Mouse (Mus musculus): Measurements from ENCODE around the gene Fcmr.

Gene Fcmr

DNA sequence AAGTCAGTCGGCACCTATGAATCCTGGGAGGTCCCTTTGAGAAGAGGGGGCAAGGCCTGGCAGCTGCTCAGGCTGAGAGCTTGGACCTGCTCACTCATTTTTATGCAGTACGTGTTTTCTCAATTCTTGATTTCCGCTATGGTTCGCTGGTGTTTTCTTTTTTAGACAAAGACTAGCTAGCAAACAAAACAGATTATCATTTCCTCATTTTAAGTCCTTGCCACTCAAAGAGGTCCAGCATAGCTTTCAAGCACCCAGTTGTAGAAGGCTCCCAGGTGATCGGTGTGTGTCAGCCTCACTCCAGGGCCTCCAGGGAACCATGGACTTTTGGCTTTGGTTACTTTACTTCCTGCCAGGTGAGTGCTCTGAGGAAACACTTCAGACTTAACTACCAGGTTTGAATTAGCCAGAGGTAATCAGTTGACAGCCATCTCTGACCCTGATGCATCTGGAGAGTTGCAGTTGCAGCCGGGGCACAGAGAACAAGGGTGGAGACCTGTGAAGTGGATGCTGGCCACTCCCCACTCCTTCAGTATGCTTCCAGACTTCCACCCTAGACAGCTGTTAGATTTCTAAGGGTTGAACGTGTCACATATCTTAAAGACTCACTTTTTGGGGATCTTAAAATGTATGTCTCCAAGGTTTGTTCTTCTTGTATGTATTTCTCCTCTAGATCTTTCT lies at the start of gene Fcmr:
Fcmr (plus strand) TSS at position 129 of the 681 bp plus-strand sequence.
- no peak for DNase-seq (ENCODE audit: low spot score in 2 of 2)

- DNase-seq (ENCODE audit: low spot score in 2 of 2) = no peak
Observed at GRCm38 (mm10) chr1:130819737-130820136, 45.7 kb upstream of the Fcmr start.

DNA sequence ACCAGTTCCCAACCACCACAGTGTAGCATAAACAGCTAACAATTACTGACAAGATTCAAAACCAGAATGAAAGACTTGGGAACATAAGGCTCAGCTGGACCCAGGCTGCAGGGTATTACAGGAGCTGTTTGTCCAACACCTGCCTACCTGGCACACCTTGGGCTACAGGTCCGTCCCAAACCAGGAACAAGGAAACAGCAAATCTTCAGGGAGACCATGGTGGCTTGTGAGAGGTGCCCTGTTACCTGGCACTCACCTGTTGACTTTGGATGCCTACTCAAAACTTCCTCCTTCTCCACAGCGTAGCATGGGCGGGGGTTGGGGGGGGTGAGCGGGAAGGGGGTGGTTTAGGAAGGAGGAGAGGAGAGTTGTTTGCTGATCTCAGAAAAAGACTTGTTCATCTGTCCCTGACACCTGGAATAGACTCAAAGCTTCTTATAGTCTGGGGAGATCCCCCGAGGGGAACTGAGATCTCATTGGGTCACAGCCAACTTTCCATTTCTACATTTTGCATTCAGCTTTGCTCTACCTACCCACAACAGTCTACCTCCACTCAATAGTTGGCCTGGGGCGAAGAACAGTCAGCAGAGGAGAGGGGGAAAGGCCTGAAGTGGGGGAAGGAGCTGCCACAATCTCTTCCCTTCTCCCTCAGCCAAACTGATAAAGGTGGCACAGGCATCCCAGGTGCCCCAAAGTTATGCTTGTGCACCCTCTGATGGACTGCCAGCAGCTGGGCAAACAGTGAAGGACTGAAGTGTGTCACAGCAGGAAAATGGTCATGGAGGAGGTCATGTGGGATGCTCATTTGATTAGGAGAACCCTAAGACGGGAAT lies 44.9 kb upstream of the Fcmr start:
- no peak for DNase-seq (ENCODE audit: low spot score in 2 of 2)

- no peak for DNase-seq (ENCODE audit: low spot score in 2 of 2)
Observed at GRCm38 (mm10) chr1:130821149-130821471, 44.4 kb upstream of the Fcmr start.

DNA sequence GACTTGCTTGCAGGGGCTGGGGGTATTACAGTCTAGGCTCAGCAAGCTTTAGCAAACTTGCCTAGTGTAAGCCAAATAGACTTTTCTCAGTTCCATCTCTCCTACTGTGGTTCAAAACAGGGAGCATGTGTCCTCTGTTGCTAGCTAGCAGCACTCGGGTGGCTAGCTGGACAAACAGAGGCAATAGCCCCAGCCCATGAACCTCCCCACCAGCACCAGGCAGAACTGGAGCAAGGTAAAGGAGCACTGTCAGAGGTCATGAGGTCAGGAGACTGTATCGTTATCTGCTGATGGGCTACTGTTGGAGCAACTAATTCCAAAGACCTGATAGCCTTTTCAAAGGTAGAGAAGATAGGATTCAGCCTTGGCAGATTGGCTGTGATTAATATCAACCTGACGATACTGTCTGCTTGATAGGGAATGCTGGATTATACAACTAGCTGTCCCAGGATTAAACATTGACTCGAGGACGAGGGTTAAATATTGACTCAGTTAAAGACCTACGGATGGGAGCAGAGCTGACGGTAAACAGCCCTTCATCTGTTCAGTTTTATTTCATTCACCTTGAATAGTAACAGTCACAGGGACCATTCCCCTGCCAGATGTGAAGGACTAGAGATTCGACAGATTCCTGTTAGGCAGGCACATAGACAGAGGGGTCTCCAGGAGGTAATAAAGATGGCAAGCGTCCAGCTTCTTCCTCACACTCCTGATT lies 43.4 kb upstream of the Fcmr start:
- no peak for DNase-seq (ENCODE audit: low spot score in 2 of 2)

GRCm38 (mm10) chr1:130826448-130826847 lies 39.0 kb upstream of the Fcmr start, which contains the start of gene Pigr:
TSS of gene Pigr (plus strand) at chr1:130826684.
- no peak for DNase-seq (ENCODE audit: low spot score in 2 of 2)

DNA sequence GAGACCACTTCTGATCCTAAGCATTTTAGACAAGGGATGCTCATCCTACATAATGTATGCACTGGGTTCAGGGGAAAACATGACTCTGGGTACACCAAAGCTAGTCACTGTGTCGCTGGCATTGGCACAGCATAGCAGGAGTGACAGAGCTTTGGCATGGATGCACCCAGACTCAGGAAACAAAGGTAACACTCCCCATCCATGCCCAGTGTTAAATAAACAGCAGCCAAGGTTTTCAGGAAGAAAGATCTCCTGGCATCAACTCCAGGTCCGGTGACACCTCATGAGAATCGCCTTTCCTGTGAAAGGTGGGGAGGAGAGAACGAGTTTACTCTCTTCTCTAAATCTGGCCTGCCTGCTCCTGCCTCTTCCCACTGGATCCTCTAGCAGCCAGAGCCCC lies 36.8 kb upstream of the Fcmr start:
- DNase-seq (ENCODE audit: low spot score in 2 of 2) = no peak

DNA sequence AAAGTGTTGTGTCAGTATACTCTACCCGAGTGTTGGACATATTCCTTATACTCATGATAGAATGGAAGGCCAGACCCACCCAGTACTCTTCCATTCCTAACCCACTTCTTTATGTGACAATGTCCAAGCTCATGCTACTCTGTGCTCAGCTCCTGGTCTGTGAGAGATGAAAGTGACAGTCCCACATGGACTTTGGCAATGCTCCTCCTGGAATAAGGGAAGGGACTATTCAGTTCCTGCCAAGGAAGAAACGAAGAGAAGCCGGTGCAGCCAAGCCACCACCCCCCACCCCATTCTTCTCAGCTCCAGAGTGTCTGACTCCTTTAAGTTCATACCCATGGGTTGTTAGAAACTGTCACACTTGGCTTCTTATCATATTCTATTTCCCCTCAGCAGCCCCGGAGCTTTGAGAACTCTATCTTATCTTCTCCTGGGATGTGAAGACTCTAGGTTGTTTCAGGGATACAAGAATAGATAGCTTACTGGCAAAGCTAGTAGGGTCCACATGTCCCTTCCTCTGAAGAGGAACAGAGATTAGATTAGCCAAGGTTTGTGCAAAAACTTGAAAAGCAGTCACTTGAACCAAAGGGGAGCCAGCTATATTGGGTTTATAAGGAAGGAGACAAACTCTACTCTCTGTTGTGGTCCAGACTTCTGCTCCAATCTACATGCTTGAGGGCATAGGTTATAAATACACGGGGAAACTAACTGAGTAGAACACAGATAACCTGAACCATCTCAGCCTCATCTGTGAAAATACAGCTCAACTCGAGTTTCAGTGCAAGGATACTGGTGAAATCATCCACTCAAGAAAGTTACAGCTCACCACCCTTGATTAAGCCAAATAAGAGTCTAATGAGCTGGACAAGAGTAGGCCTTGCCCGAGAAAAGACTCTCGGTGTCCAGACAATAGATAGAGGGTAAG lies 35.3 kb upstream of the Fcmr start:
- DNase-seq (ENCODE audit: low spot score in 2 of 2) = no peak

DNA sequence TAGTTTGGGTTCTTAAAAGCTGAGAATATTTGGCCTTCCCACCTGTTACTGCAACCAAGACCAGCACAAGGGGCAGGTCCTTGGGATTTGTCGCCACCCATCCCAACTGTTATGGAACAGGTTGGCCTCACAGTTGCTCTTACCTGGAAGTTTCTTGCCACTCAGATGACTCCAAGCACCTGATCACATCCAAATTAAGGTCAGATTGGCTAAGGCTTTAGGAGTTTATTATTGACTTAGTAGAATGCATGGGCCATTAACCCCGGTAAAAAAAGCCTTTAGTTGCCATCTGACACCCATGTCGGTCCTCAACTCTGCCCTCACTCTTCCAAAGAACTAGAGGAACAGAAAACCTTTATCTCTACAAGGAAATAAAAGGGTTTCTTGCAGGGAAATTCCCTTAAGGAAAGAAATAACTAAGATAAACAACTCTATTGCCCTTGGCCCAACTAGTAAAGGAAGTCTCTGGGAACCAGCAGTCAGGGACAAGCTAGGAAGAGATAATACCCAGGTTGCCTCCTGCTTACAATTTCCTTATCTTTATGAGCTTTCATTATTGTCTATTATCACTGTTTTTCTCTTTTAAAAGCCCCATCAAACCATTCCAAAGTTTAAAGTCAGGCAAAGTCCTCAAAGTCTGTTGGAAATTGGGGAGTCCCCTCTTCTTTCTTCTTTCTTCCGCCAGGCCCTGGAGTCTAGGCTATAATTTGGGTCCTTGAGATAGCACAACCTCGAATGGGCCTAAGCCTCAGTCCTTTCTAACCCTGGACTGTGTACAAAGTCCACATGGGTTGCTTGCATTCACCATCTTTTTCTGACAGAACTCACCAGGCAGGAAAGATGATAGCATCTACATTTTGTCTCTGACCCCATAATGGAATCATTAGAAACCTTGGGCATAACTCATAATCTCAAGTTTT lies 33.0 kb upstream of the Fcmr start:
- DNase-seq (ENCODE audit: low spot score in 2 of 2) = no peak

- no peak for DNase-seq (ENCODE audit: low spot score in 2 of 2)
Observed at GRCm38 (mm10) chr1:130835161-130835936, 30.1 kb upstream of the Fcmr start.

- no peak for DNase-seq (ENCODE audit: low spot score in 2 of 2)
Observed at GRCm38 (mm10) chr1:130838288-130838687, 27.2 kb upstream of the Fcmr start.

GRCm38 (mm10) chr1:130840599-130841379 lies 24.7 kb upstream of the Fcmr start:
- no peak for DNase-seq (ENCODE audit: low spot score in 2 of 2)

- no peak for DNase-seq (ENCODE audit: low spot score in 2 of 2)
Observed at GRCm38 (mm10) chr1:130841621-130842020, 23.8 kb upstream of the Fcmr start.

DNA sequence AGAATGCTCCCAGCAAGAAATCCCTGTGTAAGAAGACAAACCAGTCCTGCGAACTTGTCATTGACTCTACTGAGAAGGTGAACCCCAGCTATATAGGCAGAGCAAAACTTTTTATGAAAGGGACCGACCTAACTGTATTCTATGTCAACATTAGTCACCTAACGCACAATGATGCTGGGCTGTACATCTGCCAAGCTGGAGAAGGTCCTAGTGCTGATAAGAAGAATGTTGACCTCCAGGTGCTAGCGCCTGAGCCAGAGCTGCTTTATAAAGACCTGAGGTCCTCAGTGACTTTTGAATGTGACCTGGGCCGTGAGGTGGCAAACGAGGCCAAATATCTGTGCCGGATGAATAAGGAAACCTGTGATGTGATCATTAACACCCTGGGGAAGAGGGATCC lies 21.0 kb upstream of the Fcmr start:
- DNase-seq (ENCODE audit: low spot score in 2 of 2) = no peak

GRCm38 (mm10) chr1:130849530-130850214 lies 15.8 kb upstream of the Fcmr start:
- DNase-seq (ENCODE audit: low spot score in 2 of 2) = no peak

GRCm38 (mm10) chr1:130850405-130850804 lies 15.1 kb upstream of the Fcmr start:
- no peak for DNase-seq (ENCODE audit: low spot score in 2 of 2)

DNA sequence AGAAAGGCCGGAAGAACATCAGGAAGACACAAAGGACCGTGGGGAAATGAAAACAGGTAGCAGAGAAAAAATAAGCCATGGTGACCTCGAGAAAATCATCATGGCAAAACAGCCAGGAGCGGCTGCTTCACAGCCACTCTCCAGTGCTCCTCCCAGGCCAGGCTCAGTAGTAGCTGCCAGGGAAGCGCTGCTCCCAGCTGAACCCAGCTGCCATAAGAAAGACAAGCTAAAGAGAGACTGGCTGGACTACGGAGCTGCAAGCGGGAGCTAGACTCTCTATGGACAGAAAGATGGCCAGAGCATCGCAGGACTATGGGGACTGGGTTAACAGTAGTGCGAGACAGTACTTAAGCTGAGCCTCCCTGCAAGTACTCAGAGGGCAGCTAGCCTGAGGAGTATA lies 10.7 kb upstream of the Fcmr start:
- DNase-seq (ENCODE audit: low spot score in 2 of 2) = no peak

- DNase-seq (ENCODE audit: low spot score in 2 of 2) = no peak
Observed at GRCm38 (mm10) chr1:130855723-130856122, 9.7 kb upstream of the Fcmr start.

Data from heart, adult 9 months (tissue).